Mouse (Mus musculus): ENCODE results near the gene Mcfd2. TPM values are rescaled to one million over a fixed set of nuclear protein-coding genes. Genes with fewer than 3 reads are reported as not detected.

Gene Mcfd2
- total RNA-seq, 1 experiment from 2014 or later = 58.4 TPM

DNA sequence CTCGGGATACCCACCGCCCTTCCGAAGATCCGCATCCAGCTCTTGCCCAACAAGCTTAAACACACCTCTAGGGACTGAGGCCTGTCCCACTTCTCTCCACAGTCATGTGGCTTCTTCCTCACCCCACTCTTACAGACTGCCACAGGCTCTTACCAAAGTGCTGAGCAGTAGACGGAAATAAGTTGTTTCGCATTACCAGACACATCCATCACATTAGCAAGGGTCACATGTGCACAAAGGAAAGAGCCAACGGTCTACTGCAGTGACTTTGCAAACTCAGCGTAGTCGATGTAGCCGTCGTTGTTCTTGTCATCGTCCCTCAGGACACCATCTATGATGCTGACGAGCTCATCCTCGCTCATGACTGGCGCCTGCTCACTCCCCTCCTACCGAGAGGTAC is 10.1 kb downstream of the Mcfd2 start:
- peak; percentile 95 for ATAC-seq (replicated peaks; ENCODE audit: low read depth, poor library complexity, severe bottlenecking)

GRCm38 (mm10) chr17:87254384-87254783 is 11.4 kb downstream of the Mcfd2 start:
- no peak for ATAC-seq (replicated peaks; ENCODE audit: low read depth, poor library complexity, severe bottlenecking)

DNA sequence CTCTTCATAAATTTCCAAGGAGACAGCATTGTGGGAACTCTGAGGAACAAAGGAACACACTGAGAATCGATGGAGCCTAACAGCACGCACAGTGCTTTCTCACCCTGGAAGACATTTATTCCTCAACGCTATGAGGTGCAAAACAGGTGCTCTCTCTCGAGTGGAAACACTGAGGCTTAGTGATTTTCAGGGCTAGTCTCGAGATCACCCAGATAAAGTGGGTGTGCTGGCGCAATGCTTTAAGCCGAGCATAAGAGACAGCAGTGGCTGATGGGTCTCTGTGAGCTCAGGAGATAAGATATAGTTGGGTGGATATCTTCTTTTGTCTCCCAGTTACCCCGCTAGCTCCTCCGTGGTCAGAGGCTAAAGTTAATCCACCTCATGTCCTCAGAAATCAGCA is 19.6 kb downstream of the Mcfd2 start:
- ATAC-seq (replicated peaks; ENCODE audit: low read depth, poor library complexity, severe bottlenecking) = no peak

DNA sequence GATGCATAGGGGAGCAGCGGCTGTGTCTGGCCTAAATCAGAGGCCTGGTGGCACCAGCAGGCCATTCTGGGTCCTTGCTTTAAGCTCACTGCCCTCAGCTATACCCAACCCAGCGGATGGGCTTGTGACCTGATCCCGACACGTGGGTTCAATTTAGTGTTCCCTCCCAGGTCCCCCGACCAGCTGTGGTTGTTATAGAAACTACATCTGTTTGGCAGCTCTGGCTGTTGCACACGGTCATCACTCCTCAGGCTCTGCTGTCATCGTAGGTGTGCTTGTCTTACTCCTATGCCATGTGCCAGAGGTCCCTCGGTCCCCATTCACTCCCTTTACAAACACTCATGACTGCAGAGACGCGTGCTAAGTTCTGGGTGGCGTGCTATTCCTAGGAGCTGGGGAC is 27.9 kb downstream of the Mcfd2 start:
- no peak for ATAC-seq (replicated peaks; ENCODE audit: low read depth, poor library complexity, severe bottlenecking)

- ATAC-seq (replicated peaks; ENCODE audit: low read depth, poor library complexity, severe bottlenecking) = no peak
Measured at GRCm38 (mm10) chr17:87236725-87237650, 28.7 kb downstream of the Mcfd2 start.

DNA sequence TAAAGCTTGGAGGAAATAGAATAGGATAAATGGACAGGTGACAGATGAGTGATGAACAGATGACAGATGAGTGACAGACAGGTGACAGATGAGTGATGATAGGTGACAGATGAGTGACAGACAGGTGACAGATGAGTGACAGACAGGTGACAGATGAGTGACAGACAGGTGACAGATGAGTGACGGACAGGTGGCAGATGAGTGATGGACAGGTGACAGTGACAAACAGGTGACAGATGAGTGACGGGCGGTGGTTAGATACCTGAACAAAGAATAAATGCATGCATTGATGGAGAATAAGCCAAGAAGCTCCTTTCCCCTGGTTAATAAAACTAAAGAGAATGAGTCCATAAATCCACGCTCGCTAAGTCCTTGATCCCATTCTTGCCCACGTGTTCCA is 30.7 kb downstream of the Mcfd2 start:
- no peak for ATAC-seq (replicated peaks; ENCODE audit: low read depth, poor library complexity, severe bottlenecking)

DNA sequence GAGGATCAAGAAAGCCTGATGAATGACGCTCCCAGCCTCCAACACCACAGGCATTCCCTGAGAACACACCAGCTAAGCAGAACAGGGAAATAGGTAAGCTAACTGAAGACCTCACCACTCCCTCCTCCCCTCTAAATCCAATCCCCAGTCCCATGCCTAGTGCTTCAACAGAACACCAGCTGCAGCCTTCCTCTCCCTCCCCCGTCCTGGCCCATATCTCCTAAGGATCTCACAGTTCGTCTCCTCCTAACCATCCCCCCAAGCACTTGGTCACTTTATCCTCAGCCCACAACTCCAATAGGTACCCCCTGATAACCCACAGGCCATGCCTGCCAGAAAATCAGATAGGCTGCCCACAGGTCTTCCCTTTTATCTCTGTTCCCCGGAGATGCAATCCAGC is 37.9 kb downstream of the Mcfd2 start:
- ATAC-seq (replicated peaks; ENCODE audit: low read depth, poor library complexity, severe bottlenecking) = 0 out of 2 replicates have a peak, but pooled peaks have one; percentile 18

DNA sequence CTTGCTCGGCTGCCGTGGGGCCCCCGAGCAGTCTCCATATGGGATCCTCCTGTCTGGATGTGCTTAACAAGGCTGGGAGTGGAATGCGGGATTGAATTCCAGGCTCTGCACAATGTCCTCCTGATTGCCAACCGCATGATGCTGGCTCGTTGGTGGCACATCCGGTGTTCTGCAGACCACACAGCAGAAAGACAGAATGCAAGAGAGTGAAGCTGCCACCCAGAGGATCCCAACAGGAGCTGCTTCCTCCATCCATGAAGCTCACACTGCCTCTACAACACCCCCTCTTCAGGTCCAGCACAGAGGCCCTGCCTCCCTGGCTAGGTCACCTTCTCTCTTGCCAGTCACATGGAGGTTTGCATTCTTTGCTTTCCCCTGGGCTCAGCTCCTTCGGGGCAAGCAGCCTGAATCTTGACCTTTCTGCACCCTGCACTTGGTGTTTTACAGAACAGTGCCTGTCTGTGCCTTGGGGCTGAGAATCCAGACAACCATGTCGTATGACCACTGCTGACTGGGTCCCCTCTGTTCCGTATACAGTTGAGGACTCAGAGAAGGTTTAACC is 39.6 kb downstream of the Mcfd2 start:
- ATAC-seq (replicated peaks; ENCODE audit: low read depth, poor library complexity, severe bottlenecking) = no peak

- no peak for ATAC-seq (replicated peaks; ENCODE audit: low read depth, poor library complexity, severe bottlenecking)
Measured at GRCm38 (mm10) chr17:87225384-87225783, 40.4 kb downstream of the Mcfd2 start.

- ATAC-seq (replicated peaks; ENCODE audit: low read depth, poor library complexity, severe bottlenecking) = no peak
Measured at GRCm38 (mm10) chr17:87224461-87224860, 41.3 kb downstream of the Mcfd2 start.

GRCm38 (mm10) chr17:87219456-87219855 is 46.3 kb downstream of the Mcfd2 start:
- ATAC-seq (replicated peaks; ENCODE audit: low read depth, poor library complexity, severe bottlenecking) = no peak

- no peak for ATAC-seq (replicated peaks; ENCODE audit: low read depth, poor library complexity, severe bottlenecking)
Measured at GRCm38 (mm10) chr17:87214523-87214922, 51.2 kb downstream of the Mcfd2 start.

DNA sequence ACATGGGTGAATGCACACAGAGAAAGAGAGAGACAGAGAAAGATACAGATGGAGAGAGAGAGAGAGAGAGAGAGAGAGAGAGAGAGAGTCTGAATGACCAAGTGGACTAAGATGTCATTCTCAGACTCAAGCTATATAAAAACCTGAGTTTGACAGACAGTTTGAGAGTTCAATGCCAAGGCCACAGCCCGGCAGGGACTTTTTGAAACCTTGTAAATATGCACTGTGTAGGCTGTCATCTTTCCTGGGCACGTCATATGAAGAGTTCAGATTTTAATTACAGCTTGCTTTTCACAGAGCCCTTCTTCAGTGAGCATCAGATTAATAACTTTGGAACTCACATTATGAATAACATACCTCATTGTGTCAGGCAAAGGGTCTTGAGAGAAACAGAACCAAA is 55.2 kb downstream of the Mcfd2 start:
- ATAC-seq (replicated peaks; ENCODE audit: low read depth, poor library complexity, severe bottlenecking) = no peak

DNA sequence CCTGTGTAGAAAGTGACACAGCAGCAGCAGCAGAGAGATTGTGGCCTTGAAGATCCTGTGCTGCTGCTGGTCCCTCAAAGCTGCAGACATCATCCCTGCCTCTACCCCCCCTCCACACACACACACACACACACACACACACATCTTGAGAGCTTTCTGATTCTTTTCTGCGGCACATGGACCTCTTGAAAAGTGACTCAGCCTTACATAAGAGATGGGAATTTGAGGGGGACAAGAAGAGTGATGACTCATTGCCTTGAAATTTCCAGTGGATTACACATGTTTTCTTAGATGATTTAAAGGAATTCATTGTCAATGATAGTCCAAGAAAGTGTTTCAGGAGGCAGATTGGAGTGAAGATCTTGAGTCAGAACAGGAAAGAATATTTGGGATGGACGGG is 58.9 kb downstream of the Mcfd2 start:
- no peak for ATAC-seq (replicated peaks; ENCODE audit: low read depth, poor library complexity, severe bottlenecking)

Other genes with a start within 250 kb of the Mcfd2 start
- 15.7 and 22.7 TPM in 2 replicates for gene Pigf, start 240.5 kb downstream of the Mcfd2 start, total RNA-seq (2017)
- gene Cript, start 240.4 kb downstream of the Mcfd2 start, total RNA-seq (2017) = 45.7 and 84.5 TPM in 2 replicates
- gene Socs5, start 158.3 kb downstream of the Mcfd2 start, total RNA-seq (2017) = 7.2 and 10.0 TPM in 2 replicates
- gene Ttc7, start 17.0 kb upstream of the Mcfd2 start, total RNA-seq (2017) = 42.8 and 78.2 TPM in 2 replicates
- not detected in 2 replicates for gene Stpg4, start 161.8 kb upstream of the Mcfd2 start, total RNA-seq (2017)
- gene Calm2, start 181.0 kb upstream of the Mcfd2 start, total RNA-seq (2017) = 1,176 and 1,253 TPM in 2 replicates

All from common myeloid progenitor, adult 5-6 weeks (primary cell).